Mouse (Mus musculus): ENCODE measurements around the gene Rnf31. TPM values are rescaled to one million over a fixed set of nuclear protein-coding genes. Genes with fewer than 3 reads are reported as not detected.

The Rnf31 gene
- 10 to 100 TPM; 29.1 to 35.0 TPM for total RNA-seq (2021)

DNA sequence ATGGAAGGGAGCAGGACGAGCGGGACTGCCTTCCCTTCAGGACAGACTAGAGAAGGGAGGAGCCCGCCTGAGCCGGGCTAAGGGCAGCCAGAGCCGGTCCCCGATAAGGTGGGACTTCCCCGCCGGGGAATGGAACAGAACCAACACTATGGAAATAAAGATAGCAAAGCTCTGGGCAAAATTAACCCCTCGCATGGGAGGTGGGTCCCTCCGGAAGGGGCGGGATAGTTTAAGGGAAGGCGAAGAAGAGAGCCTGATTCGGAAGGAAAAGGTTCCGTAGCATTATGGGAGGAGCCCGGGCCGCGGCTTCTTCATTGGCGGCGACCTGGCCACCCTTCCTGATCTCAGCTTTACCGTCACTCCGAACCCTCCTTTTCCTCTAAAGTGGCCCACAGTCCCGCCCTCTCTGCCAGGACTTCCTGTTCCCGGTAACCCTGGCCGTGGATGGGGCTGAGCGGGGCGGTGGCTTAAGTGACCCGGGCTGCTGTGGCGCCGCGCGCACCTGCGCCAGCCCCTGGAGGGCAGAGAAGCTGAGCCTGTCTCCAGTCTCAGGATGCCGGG lies at the start of gene Rnf31:
Gene Rnf31, plus strand, starts transcription at position 378 of the 561 bp plus-strand sequence.
- peak; percentile 91 for DNase-seq
- intact Hi-C loops (cut with DNase I), result no loop called here

DNA sequence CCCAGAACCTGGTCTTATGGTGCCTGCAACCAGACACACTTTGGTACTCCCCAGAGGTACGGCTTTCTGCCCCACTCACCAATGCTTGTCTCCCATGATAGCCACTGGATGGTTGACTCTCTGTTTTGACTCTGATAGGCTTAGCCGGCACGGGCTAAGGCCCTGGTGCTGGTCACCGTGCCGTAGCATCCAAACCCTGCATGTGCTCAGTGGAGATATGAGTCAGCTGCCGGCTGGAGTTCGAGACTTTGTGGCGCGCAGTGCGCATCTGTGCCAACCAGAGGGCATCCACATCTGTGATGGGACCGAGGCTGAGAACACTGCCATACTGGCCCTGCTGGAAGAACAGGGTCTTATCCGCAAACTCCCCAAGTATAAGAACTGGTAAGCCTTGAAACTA lies 49.2 kb upstream of the Rnf31 start:
- DNase-seq, result no peak
- intact Hi-C loops (cut with DNase I), result no loop called here

DNA sequence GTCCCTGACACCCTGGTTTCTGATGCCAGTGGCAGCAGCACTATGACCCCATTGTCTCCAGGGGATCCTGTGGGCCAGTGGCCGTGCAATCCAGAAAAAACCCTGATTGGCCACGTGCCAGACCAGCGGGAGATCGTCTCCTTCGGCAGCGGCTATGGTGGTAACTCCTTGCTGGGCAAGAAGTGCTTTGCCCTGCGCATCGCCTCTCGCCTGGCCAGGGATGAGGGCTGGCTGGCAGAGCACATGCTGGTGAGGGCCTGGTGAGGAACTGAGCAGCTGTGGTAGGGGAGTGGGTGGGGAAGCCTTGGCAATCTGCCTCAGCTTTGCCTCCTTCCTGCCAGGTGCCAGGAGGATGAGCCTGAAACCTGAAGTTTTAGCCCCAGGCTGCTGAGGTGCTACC lies 47.2 kb upstream of the Rnf31 start:
- no peak for DNase-seq
- intact Hi-C loops (cut with DNase I), result no loop called here

DNA sequence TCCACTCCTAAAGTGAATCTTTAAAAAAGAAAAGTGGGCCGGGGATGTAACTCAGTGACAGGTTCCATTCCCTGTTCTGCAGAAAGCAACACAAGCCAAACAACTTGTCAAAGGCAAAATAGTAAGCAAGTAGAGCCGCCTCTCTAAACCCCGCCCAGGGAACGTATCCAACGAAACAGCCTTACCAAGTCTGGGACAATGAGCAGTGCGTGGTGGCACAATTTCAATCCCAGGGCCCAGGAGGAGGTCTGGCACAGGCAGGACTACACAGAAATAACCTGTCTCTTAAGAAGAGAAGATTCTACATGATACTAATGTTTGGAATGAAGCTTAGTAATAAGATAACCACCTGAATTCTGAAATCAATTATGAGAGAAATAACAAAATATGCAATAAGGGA lies 41.3 kb upstream of the Rnf31 start:
- no peak for DNase-seq
- intact Hi-C loops (cut with DNase I), result no loop called here

DNA sequence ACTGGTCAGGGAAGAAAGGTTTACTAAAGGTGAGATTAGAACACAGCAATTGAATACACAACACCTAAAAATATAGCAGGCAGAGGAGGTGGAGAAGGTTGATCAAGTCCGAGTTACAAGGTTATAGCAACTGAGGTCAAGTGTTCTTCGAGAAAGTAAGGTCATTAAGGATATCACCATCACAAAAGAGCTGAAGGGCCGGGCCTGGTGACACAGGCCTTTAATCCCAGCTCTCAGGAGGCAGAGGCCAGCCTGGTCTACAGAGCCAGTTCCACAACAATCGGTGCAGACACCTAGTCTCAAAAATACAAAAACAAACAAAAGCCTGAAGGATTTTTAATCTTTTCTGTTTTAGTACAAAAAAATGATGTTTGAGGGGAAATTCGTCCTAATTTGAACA lies 40.2 kb upstream of the Rnf31 start:
- intact Hi-C loops (cut with DNase I), result no loop called here
- no peak for DNase-seq

DNA sequence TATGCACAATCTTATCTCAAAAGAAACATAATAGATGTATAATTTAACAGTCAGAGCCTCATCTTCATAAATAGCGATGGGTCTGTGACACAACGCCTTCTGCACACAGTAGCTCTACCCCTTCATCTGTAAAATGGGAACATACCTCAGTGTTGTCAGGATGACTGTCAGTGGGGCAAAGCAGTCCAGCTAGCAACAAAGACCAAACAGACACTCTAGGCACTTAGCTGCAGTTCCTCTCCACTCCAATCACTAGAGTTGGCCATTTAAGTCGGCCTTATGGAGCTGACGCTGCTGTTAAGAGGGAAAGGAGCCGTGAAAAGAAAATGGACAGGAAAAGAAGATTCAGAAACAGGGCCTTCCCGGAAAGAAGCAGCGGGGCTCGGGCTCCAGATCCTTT lies 39.7 kb upstream of the Rnf31 start:
- intact Hi-C loops (cut with DNase I), result no loop called here
- no peak for DNase-seq

DNA sequence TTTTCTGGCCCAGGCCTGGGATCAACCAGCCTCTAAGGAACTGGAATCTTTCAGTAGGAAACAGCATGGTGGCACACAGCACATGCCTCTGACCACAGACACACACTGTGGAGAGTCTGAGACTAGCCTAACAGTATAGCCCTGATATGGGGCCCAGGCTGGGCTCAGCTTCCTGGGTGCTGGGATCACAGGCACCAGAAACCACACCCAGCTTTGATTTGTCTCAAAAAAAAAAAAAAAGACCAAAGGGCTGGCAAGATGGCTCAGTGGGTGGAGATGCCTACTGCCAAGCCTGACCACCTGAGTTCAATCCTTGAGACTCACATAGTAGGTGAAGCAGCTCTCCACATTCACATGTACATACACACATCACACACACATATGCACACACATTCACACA lies 36.9 kb upstream of the Rnf31 start:
- intact Hi-C loops (cut with DNase I), result loop anchor here (5.0 kb wide), 1 partner anchor 77 kb away; the partner anchor contains the start of gene Dhrs4
- no peak for DNase-seq

DNA sequence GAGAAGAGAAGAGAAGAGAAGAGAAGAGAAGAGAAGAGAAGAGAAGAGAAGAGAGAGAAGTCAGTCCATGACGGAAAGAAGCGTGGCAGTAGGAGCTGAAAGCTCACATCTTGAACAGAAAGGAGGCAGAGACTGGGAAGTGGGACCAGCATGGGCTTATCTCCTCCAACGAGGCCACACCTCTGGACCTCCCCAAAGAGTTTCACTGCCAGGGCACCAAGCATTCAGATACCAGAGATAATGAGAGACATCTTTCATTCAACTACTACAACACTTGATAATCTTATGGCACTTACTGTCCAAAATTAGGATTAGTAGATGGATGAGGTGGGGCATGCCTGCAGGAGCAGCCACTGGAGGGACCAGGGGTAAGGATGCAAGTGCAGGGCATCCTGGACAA lies 35.7 kb upstream of the Rnf31 start:
- no peak for DNase-seq
- intact Hi-C loops (cut with DNase I), result loop anchor here (5.0 kb wide), 1 partner anchor 78 kb away; the partner anchor contains the start of gene Dhrs4

DNA sequence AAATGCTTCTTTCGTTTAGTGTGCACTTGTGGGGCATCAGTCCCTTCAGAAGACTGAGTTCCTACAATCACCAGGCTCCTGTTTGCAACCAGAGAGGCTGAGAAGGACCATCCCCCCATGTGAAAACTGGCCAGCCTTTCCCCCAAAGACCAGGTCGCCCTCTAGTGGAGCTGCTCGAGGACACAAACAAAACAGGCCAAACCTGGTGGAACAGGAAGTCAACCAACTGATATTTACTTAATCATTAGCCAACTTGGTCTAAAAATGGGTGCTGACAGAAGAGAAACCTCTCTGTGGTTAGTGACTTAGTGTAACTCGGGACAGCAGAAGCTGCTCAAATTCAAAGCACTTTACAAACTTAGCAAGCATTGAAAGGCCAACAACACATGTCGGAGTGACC lies 34.5 kb upstream of the Rnf31 start:
- DNase-seq, result peak; percentile 81 to 82
- intact Hi-C loops (cut with DNase I), result loop anchor here (1.0 to 5.0 kb wide), 2 partner anchors 59 to 80 kb away; partner anchors contain the start of gene Dhrs4

DNA sequence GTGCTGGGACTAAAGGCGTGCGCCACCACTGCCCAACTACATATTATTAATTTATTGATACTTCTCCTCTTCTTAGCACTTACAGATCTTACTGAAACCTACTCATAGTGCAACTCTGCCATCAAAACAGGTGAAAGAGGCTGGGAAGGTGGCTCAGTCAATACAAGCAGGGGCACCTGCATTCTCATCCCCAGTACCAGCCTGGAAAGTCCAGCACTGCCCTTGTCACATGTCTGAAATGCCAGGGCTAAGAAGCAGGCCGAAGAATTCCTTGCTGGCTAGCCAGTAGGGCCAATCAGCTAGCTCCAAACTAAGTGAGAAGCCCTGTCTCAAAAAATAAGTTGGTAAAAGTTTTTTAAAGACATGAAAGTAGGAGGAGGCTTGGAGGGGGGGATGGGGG lies 33.9 kb upstream of the Rnf31 start:
- DNase-seq, result no peak
- intact Hi-C loops (cut with DNase I), result loop anchor here (1.0 to 5.0 kb wide), 2 partner anchors 59 to 80 kb away; partner anchors contain the start of gene Dhrs4

DNA sequence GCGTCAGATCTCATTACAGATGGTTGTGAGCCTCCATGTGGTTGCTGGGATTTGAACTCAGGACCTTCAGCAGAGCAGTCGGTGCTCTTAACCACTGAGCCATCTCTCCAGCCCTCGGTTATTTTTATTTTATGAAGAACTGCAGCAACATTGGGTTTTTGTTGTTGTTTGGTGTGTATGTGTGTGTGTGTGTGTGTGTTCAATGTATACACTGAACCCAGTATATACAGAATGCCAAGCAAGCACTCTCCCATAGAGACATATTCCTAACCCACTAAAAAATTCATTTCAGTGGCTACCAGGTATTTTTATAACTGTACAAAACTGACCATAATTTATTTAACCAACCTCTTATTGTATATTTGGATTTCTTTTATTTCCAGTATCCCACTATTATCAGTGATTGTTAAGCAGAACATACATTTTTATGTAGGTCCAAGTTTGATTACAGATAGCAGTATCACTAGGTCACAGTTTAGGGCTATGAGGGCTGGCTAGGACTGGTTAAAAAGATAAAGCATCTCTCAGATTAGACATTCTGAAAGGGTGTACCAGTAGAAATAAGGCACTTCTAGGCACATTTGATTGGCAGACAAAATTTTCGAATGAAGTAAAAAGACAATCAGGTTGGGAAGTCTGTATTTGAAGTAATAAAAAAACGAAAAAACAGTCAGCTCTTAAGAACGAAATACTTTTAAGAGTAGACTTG lies 32.6 kb upstream of the Rnf31 start:
- no peak for DNase-seq
- intact Hi-C loops (cut with DNase I), result loop anchor here (1.0 to 5.0 kb wide), 2 partner anchors 18 to 82 kb away; partner anchors contain the start of gene Dhrs4

DNA sequence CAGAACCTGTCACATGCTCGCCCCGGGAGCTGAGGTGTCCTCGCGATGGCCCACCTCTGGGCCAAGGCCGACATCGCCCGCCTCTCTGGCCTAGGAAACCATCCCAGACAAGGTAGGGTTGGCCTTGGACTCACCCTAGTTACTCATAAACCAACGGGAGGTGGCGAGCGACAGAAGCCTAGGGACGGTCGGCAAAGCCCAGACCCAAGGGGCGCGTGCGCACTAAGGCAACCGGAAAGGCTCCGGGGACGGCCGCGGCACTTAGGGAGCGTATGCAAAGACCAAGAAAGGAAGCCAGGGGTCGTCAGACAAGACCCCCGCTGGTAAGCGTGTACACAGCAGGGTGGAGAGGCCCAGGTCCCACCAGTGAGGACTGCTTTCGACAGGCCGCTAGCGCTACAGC lies 31.7 kb upstream of the Rnf31 start, which contains the start of gene Dcaf11:
Gene Dcaf11, plus strand, starts transcription at position 208 of the 403 bp plus-strand sequence.
- intact Hi-C loops (cut with DNase I), result loop anchor here (1.0 to 5.0 kb wide), 2 partner anchors 18 to 82 kb away; partner anchors contain the start of gene Dhrs4

DNA sequence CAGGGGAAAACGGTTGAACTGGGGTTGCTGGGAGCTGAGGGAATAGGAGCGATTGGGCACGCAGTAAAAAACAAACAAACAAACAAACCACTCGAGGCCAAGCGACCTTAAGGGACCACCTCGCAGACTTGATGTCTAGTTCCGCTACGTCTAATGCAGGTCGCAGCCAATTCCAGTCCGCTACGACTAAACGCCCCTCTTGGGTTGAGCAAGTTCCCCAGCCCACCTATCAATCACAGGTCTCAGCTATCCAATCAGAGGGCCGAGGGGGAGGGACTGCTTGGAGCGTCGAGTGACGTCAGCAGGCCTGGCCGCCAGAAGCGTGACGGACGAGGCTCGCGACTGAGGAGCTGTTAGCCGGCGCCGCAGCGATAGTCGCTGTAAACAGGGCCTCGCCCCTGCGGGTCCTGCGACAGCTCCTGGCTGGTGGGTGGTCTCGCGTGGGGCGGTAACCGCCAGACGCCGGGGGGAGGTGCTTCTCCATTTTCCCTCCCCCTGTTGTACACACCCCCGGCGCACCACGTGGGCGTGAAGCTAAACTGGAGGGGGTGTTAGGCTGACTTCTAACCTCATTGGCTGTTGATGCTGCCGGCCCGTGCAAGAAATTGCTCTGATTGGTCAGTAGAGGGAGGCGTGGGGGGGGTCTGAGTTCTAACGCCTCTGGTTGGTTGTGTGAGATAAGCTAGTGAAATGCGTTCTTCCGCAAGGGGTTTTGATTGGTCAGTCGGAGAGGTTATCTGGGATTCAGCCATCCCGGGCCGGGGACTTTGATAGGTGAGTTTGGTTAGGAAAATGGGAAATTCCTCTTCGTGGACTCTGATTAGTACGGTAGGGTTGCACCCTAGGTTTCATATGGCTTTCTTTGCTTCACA lies 31.1 kb upstream of the Rnf31 start, which contains the start of gene A730061H03Rik:
Gene A730061H03Rik, minus strand, starts transcription at position 205 of the 872 bp plus-strand sequence.
- DNase-seq, result peak; percentile 96 to 98
- intact Hi-C loops (cut with DNase I), result no loop called here

More for the DNA sequence above, 31.7 kb upstream of the Rnf31 start, which contains the start of gene Dcaf11:
- DNase-seq, result peak; percentile 87 to 90

DNA sequence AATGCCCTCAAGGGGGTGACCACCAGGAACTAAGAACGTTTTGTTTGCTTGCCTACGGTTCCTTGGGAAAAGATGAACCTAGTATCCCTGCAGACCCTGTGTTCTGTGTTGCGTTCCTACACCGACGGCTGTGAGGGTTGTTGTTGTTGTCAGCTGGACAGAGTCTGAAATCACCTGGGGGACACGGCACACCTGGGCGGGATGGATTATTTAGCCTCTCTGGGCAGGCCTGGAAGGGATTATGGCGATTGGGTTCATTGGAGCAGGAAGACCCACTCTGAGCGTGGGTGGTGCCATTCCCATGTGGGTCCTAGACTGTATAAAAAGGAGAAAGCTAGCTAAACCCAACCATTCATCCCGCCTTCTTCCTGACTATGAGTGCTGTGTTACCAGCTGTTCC lies 29.6 kb upstream of the Rnf31 start:
- no peak for DNase-seq
- intact Hi-C loops (cut with DNase I), result no loop called here

DNA sequence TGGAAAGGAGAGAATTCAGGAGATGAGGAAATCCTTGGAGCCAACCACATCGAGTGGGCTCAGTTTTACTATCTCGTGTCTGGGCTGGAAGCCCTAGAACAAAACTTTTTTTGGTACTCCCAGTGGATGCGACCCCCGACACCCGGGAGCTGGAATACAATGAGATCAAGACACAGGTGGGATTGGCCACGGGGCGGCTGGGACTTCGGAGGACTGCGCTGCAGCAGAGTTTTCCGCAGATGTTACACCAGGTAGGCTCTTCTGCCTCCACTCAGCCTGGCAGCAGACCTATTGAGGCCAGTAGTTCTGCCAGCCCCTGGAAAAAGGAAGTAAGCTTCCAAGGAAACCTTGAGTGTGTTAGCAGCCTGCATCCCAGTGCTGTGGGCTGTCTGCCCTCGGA lies 28.3 kb upstream of the Rnf31 start:
- no peak for DNase-seq
- intact Hi-C loops (cut with DNase I), result no loop called here

DNA sequence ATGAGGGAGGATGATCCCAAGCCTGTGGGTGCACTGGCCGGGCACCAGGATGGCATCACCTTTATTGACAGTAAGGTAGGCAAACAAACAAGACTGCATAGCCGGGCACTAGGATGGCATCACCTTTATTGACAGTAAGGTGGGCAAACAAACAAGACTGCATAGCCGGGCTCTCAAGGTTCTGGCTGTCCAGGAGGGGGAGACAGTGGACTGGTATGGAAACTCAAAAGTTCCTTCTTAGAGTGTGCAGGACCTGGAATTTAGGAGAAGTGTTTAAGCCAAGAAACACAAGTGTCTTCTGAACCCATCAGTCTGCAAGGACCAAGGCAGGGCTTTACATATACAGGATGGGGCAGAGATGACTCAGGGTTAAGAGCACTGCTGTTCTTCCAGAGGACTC lies 25.8 kb upstream of the Rnf31 start:
- DNase-seq, result no peak
- intact Hi-C loops (cut with DNase I), result no loop called here

DNA sequence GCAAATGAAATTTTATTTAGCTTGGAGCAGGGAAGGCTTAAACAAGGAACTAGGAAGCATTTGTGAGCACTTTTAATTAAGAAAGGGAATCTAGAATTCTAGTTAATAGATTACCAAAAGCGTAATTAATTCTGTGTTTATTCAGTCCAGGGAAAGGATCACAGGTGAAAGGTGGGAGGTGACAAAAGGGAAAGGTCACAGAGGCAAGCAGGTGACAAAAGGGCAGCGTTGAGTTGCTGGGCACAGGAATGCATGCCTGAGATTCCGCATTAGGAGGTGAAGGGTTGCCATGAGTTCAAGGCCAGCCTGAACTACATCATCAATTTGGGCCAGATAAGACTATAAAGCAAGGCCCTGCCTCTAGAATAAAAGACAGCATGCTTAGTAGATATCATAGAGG lies 24.0 kb upstream of the Rnf31 start:
- no peak for DNase-seq
- intact Hi-C loops (cut with DNase I), result no loop called here

DNA sequence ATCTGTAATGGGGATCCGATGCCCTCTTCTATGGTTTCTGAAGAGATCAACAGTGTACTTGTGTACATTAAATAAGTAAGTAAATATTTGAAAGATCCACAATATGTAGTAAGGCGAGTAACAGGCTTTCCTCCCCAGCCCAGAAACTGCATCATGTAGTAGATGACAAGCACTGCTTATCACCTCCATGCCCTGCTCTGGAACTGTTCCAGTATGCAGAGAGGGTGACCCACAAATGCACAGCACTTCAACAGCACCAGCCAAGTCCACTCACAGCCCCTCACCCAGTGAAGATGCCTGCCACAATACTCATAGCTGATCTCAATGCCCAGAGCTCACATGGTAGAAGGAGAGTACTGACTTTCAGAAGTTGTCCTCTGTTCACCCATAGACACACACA lies 20.9 kb upstream of the Rnf31 start:
- no peak for DNase-seq

DNA sequence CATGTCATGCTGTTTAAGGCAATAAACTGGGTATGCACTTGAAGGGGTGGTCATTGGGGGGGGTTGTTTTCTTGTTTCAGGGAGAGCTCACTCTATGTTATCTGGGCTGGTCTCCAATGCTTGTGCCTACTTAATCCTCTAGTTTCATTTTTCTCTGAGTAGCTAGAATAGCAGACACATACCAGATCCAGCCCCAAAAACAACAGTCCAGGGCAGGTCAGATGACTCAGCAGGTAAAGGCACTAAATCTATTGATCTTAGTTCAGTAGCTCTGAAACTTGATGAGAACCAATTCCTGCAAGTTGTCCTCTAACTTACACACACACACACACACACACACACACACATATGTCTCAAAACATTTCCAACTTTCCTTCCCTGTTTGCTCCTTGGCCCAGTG lies 19.7 kb upstream of the Rnf31 start:
- intact Hi-C loops (cut with DNase I), result no loop called here
- DNase-seq, result no peak

More for the DNA sequence above, 20.9 kb upstream of the Rnf31 start:
- intact Hi-C loops (cut with DNase I), result no loop called here

DNA sequence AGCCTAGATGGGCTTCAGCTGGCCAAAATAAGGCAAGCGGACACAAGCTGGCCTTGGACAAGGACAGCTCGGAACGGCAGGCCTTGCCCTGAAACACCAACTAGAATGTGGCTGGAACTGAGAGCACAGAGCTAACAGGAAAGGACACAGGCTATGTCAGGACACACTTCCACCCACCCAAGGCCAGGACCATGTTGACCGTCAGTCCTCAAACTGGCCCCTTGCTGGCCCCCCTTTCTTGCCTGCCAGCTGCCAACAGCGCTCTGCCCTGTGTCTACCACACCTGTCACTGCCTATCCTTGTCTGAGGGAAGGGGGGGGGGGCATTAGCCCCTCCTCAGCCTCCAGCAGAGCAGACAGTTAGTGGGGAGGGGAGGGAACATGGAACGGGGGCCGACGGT lies 16.2 kb upstream of the Rnf31 start, which contains the start of gene Fitm1:
Gene Fitm1, plus strand, starts transcription at position 316 of the 400 bp plus-strand sequence.
- intact Hi-C loops (cut with DNase I), result no loop called here
- DNase-seq, result peak in 1 of 2 experiments; percentile 58

DNA sequence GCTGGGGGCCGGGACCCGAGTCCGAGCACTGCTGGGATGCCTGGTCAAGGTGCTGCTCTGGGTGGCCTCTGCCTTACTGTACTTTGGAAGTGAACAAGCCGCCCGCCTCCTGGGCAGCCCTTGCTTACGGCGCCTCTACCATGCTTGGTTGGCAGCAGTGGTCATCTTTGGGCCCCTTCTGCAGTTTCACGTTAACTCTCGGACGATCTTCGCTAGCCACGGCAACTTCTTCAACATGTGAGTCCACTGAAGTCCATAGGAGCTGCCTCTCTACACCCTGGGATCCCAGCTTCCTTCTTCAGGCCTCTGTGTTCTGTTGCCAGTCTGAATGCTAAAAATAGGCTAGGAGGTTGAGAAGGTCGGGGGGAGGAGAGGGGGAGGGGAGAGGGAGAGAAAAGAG lies 15.8 kb upstream of the Rnf31 start:
- peak in 1 of 2 experiments; percentile 45 for DNase-seq
- intact Hi-C loops (cut with DNase I), result no loop called here

Data from heart, postnatal 36 days (tissue).